ENCODE assay signal across 22 mouse cellular contexts in genomic region chr16:35424926-35425325, GRCm38 (mm10).
DNase-seq lines count a peak whose midpoint lies in the region; ATAC-seq lines count a peak whose summit lies in the region.
"Had no signal": no experiment of that assay in that cellular context is flagged by ENCODE, and none has a peak within 500 bp of the region (broad histone marks: within the 10 kb centered on the region; RNA-seq: fewer than 3 reads in every experiment).

No protein-coding gene starts in this region.

- no peak overlapping the region for H3K4me3 ChIP-seq in kidney, embryonic 14.5 days (ENCODE audit: low read length)
- H3K4me3 ChIP-seq: embryonic facial prominence, embryonic 15.5 days; heart, embryonic 13.5 days; hindbrain, embryonic 12.5 days; liver, embryonic 13.5 days; neural tube, embryonic 15.5 days had no signal

- no peaks in the 10 kb centered on the region for H3K27me3 ChIP-seq in kidney, embryonic 14.5 days (ENCODE audit: control insufficient read depth, insufficient read depth, low read length)
- H3K27me3 ChIP-seq: embryonic facial prominence, embryonic 15.5 days; heart, embryonic 13.5 days; hindbrain, embryonic 12.5 days; liver, embryonic 13.5 days; neural tube, embryonic 15.5 days had no signal

- no peak overlapping the region for H3K27ac ChIP-seq in kidney, embryonic 14.5 days (ENCODE audit: low read depth, low read length)
- H3K27ac ChIP-seq: embryonic facial prominence, embryonic 15.5 days; heart, embryonic 13.5 days; hindbrain, embryonic 12.5 days; liver, embryonic 13.5 days; neural tube, embryonic 15.5 days; stomach, postnatal 0 days had no signal

- peak; percentile 29 for DNase-seq in kidney, adult 11 months
- peak; percentile 52 for DNase-seq in NIH3T3 (ENCODE audit: low read depth)
- DNase-seq in kidney, adult 9 months = peak; percentile 68
- DNase-seq in kidney, postnatal 25 days = peak; percentile 11 to 53
- no peak for DNase-seq in frontal cortex, postnatal 14 days (ENCODE audit: low spot score in 2 of 2)
- no peak for DNase-seq in thymus, postnatal 4 days
- DNase-seq: adrenal gland, adult 2 months; cerebellum, adult 2 months; gastrocnemius, postnatal 10 days; heart, adult 18-20 months; heart, postnatal 14 days; layer of hippocampus, adult 9-11 months; liver, embryonic 13.5 days; lung, adult 2 months had no signal

- H3K36me3 ChIP-seq in kidney, embryonic 14.5 days (ENCODE audit: control insufficient read depth, insufficient read depth, low read length) = no peaks in the 10 kb centered on the region
- H3K36me3 ChIP-seq: hindbrain, embryonic 12.5 days; neural tube, embryonic 15.5 days had no signal

- peaks cover 6% of the 10 kb centered on the region; the same call in 1 of the 2 replicates for H3K4me1 ChIP-seq in kidney, embryonic 14.5 days (ENCODE audit: control insufficient read depth, insufficient read depth, low read length)
- H3K4me1 ChIP-seq: embryonic facial prominence, embryonic 15.5 days; heart, embryonic 13.5 days; hindbrain, embryonic 12.5 days; liver, embryonic 13.5 days had no signal

- no peaks in the 10 kb centered on the region for H3K9me3 ChIP-seq in kidney, embryonic 14.5 days (ENCODE audit: control insufficient read depth, low read length)
- H3K9me3 ChIP-seq: embryonic facial prominence, embryonic 15.5 days; heart, embryonic 13.5 days; hindbrain, embryonic 12.5 days; liver, embryonic 13.5 days; neural tube, embryonic 15.5 days had no signal

- no peak overlapping the region for H3K4me2 ChIP-seq in kidney, embryonic 14.5 days (replicated peaks; ENCODE audit: low read depth, low read length)
- H3K4me2 ChIP-seq: embryonic facial prominence, embryonic 15.5 days; heart, embryonic 13.5 days; hindbrain, embryonic 12.5 days; liver, embryonic 13.5 days; midbrain, embryonic 11.5 days; neural tube, embryonic 15.5 days had no signal

- H3K9ac ChIP-seq in kidney, embryonic 14.5 days (ENCODE audit: low read depth, low read length) = no peak overlapping the region
- H3K9ac ChIP-seq: embryonic facial prominence, embryonic 15.5 days; heart, embryonic 13.5 days; hindbrain, embryonic 12.5 days; liver, embryonic 13.5 days; neural tube, embryonic 15.5 days had no signal

- 70% methylated on average over 4 of the region's 4 CpGs for WGBS in kidney, embryonic 14.5 days

- ATAC-seq in kidney, embryonic 14.5 days (ENCODE audit: low FRiP score, low TSS enrichment) = no peak
- ATAC-seq: forebrain, embryonic 14.5 days had no signal

Comparison
In these comparisons a context has a peak if more than half of its experiments do, and no peak if none do; other contexts are left out.
1. DNase-seq: peak in kidney, adult 11 months (single experiment), NIH3T3 (single experiment), kidney, adult 9 months (single experiment) and kidney, postnatal 25 days (2 of 2); none in frontal cortex, postnatal 14 days (0 of 2) and thymus, postnatal 4 days (single experiment).